Mouse (Mus musculus) lung, postnatal 0 days (tissue): ENCODE measurements around the gene Npr3. TPM values are rescaled to one million over a fixed set of nuclear protein-coding genes. Genes with fewer than 3 reads are reported as not detected.

Experiments
- ATAC-seq: fragments of 200-750 bp; cut with Nextera tagmentation; 2 replicates; pipeline ENCODE4 v1.8.0; 2017; ENCODE audit warnings: moderate library complexity
- DNase-seq: peaks from one replicate; pipeline ENCODE4 v3.0.0-alpha.2; 2016; ENCODE audit warnings: low spot score
- H3K27ac ChIP-seq: fragments of 300-500 bp; sonication (generic); 2 replicates; pipeline ENCODE4 v1.5.1; 2014; ENCODE audit warnings: antibody characterized with exemption, mild to moderate bottlenecking, low read length, mixed read lengths
- H3K27me3 ChIP-seq: fragments of 300-500 bp; sonication (generic); replicated peaks from 2 replicates; pipeline ENCODE4 v1.6.1; 2014; ENCODE audit warnings: low read length, mixed read lengths; ENCODE audit not compliant: insufficient read depth
- H3K36me3 ChIP-seq: fragments of 300-500 bp; sonication (generic); 2 replicates; pipeline ENCODE4 v1.6.1; 2014; ENCODE audit warnings: low read length, mixed read lengths; ENCODE audit not compliant: insufficient read depth
- H3K4me1 ChIP-seq: fragments of 300-500 bp; sonication (generic); 2 replicates; pipeline ENCODE4 v1.6.1; 2014; ENCODE audit warnings: antibody characterized with exemption, low read depth, low read length, mixed read lengths; ENCODE audit not compliant: insufficient read depth
- H3K4me2 ChIP-seq: fragments of 300-500 bp; sonication (generic); replicated peaks from 2 replicates; pipeline ENCODE4 v1.6.1; 2014; ENCODE audit warnings: low read depth, mild to moderate bottlenecking, low read length, moderate library complexity, mixed read lengths
- H3K4me3 ChIP-seq: fragments of 300-500 bp; sonication (generic); 2 replicates; pipeline ENCODE4 v1.5.1; 2014; ENCODE audit warnings: low read depth, low read length
- H3K9ac ChIP-seq: fragments of 300-500 bp; sonication (generic); replicated peaks from 2 replicates; pipeline ENCODE4 v1.6.1; 2014; ENCODE audit warnings: low read depth, mild to moderate bottlenecking
- H3K9me3 ChIP-seq: fragments of 300-500 bp; sonication (generic); 2 replicates; pipeline ENCODE4 v1.6.1; 2016; ENCODE audit warnings: low read length, mixed read lengths
- CTCF ChIP-seq: IDR thresholded peaks from 2 replicates; pipeline ENCODE4 v1.5.1; 2016; ENCODE audit warnings: antibody characterized with exemption, mild to moderate bottlenecking
- EP300 ChIP-seq: IDR thresholded peaks from 2 replicates; pipeline ENCODE4 v1.6.1; 2016; ENCODE audit warnings: antibody characterized with exemption, mild to moderate bottlenecking, control low read depth
- WGBS: fragments of 180-500 bp; shearing (Covaris S2); extraction: QIAGEN DNeasy Blood & Tissue Kit; methylation state at CpG from one replicate; pipeline ENCODE4 v1.1.7; 2014; 5-methylcytosine and 5-hydroxymethylcytosine counted together
- polyA plus RNA-seq: library from polyadenylated mRNA; unstranded; fragments of >200 nt; fragmentation: Nextera tagmentation; extraction: Ambion mirVana; gene quantifications from 2 replicates; pipeline ENCODE4 v1.2.1, GENCODE M21; 2015

Gene Npr3
- polyA plus RNA-seq, 1 experiment from 2014 or later: 16.4 TPM

DNA sequence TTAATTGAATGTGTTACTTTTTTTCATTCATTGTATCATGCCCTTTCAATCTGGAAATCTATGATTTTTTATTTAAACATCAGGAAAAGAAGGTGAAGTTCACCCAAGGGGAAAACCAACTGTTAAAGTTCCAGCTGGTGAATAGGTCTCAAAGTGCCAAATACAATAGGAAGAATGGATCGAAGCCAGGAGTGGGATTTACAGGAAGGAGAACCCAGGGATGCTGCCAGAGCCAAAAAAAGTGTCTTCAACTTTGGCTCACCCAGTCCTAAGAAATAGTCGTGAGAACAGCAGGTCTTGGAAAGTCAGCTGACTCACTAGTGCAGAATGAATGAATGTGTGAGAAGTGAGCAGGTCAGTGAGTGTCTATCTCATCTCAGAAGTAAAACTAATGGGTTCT lies 29.8 kb downstream of the Npr3 start:
- Histone ChIP-seq H3K4me1 (no peaks in the 10 kb centered on the region), H3K4me3 (no peak overlapping the region), H3K36me3 (no peaks in the 10 kb centered on the region), H3K27me3 (no peaks in the 10 kb centered on the region), H3K27ac (no peak overlapping the region), H3K9ac (no peak overlapping the region), H3K4me2 (no peak overlapping the region), H3K9me3 (0 out of 2 replicates have a peak, but pooled peaks cover 3% of the 10 kb centered on the region)
- WGBS: 54% methylated on average over 2 of the region's 2 CpGs
- DNase-seq (no peak), ATAC-seq (no peak)
- TF ChIP-seq CTCF (no peak), EP300 (no peak)

DNA sequence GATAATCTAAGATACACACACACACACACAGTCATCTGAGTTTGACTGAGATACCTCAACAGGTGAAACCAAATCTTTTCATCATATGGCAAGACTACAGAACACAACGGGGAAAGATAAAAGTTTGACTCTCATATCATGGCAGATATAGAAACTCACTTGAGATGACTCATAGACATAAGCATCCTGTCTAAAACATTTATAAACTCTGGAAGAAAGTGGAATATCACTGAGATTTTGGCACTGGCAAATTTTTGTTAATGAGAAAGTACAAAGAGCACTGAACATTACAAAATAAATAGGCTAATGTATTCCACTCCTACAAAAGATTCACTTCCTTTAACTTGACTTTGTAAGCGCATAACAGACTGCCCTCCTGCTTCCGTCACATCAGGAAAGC lies 40.2 kb downstream of the Npr3 start:
- no peaks in the 10 kb centered on the region for H3K4me1 ChIP-seq
- H3K4me2 ChIP-seq: no peak overlapping the region
- ATAC-seq (no peak), DNase-seq (no peak)
- H3K9me3 ChIP-seq: no peaks in the 10 kb centered on the region
- no peak overlapping the region for H3K4me3 ChIP-seq
- H3K36me3 ChIP-seq: no peaks in the 10 kb centered on the region
- 87% methylated on average over 3 of the region's 3 CpGs for WGBS
- no peak overlapping the region for H3K27ac ChIP-seq
- no peak for TF ChIP-seq CTCF
- no peak for TF ChIP-seq EP300
- H3K9ac ChIP-seq: no peak overlapping the region
- H3K27me3 ChIP-seq: no peaks in the 10 kb centered on the region

DNA sequence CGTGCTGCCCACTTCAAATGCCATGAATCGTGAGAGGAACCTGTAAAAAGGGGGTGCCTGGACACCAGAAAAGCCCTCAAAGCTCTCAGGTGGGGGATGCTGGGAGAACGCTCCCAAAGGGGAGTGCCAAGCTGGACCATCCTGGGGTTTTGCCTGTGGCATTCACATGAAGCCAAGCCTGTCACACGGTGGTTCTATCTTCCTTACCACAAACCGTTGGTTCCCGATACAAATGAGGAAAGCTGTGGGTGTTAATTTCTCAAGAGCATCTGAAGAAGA lies 43.6 kb downstream of the Npr3 start:
- TF ChIP-seq EP300 (no peak), CTCF (no peak)
- no peaks in the 10 kb centered on the region for H3K36me3 ChIP-seq
- 82% methylated on average over 6 of the region's 6 CpGs for WGBS
- H3K9ac ChIP-seq: no peak overlapping the region
- no peak overlapping the region for H3K27ac ChIP-seq
- no peak for ATAC-seq
- H3K4me2 ChIP-seq: no peak overlapping the region
- H3K9me3 ChIP-seq: no peaks in the 10 kb centered on the region
- no peaks in the 10 kb centered on the region for H3K4me1 ChIP-seq
- H3K27me3 ChIP-seq: no peaks in the 10 kb centered on the region
- DNase-seq: no peak
- no peak overlapping the region for H3K4me3 ChIP-seq

DNA sequence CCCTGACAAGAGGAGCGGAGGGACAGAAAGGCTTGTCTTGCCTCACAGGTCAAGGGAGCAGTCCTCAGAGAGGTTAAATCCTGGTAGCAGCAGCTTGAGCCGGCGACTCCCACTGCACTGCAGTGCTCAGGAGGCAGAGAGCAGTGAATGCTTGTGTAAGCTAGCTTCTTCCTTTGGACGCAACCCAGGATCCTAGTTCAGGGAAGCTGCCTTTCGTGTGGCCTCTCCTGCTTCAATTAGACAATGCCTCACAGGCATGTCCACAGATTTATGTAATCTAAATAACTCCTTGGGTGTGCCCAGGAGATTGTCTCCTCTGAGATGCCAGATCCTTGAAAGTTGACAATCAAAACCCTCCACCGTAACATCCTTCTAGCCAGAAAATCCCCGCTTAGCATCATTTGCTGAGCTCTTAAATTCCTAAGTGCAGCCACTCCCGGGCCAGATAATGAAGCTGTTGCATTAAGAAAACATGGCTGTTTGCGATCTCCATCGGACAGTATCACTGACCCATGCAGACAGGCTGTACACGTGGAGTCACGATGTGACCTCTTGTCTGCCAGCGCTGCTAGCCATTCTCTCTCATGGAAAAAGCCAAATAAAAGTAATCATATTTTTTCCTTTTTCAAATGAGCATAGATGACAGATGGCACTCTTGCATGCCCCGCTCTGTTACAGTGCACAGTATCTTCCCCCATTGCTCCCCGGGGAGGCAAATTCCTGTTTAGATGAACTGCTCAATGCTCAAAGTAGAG lies 44.1 kb downstream of the Npr3 start:
- Histone ChIP-seq H3K27ac (no peak overlapping the region), H3K9me3 (no peaks in the 10 kb centered on the region), H3K4me1 (no peaks in the 10 kb centered on the region), H3K36me3 (0 out of 2 replicates have a peak, but pooled peaks cover 3% of the 10 kb centered on the region), H3K9ac (no peak overlapping the region), H3K4me2 (no peak overlapping the region), H3K27me3 (no peaks in the 10 kb centered on the region), H3K4me3 (no peak overlapping the region)
- DNase-seq: peak; percentile 18
- ATAC-seq: 0 out of 2 replicates have a peak, but pooled peaks have one; percentile 19
- WGBS: 70% methylated on average over 15 of the region's 15 CpGs
- no peak for TF ChIP-seq EP300

DNA sequence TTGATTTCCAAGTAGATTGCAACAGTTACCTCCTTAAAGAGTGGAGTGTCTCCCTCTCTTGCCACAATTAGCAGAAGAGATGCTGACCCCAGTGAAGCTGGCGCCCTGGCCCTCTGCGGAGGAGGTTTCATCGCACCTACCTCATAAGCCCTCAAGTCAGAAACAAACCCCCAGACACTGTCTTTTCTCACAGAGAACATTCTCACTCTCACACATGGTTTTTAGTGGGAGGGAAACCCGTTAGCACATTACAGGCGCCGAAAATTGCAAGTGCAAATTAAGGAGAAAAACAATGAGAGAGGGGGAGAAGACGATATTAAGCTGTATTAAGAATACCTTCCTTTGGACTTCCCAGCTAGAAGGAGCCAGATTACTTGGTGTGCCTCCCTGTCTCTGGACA lies 44.8 kb downstream of the Npr3 start:
- DNase-seq (no peak), ATAC-seq (no peak)
- Histone ChIP-seq H3K27me3 (no peaks in the 10 kb centered on the region), H3K9me3 (no peaks in the 10 kb centered on the region), H3K4me2 (no peak overlapping the region), H3K27ac (no peak overlapping the region), H3K4me3 (no peak overlapping the region), H3K36me3 (0 out of 2 replicates have a peak, but pooled peaks cover 3% of the 10 kb centered on the region), H3K4me1 (no peaks in the 10 kb centered on the region), H3K9ac (no peak overlapping the region)
- TF ChIP-seq CTCF (no peak), EP300 (no peak)
- 91% methylated on average over 7 of the region's 7 CpGs for WGBS

DNA sequence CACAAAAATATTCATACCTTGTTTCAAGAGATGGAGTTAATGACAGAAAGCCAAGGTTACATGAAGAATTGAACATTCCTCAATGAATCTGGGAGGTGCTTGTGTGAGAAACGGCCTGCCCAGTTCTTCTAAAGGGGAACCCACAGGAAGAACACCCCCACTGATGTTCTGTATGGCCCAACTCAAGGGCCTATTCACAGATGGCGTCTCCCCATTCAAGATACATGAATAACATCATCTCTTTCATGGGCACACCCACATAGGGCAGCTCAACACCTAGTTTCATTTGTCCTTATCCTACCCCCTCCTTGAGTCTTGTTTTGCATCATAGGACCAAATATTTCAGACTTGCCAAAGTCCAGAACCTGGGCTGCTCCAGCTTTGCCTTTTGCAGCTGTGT lies 46.8 kb downstream of the Npr3 start:
- no peak overlapping the region for H3K4me2 ChIP-seq
- TF ChIP-seq EP300 (no peak), CTCF (no peak)
- no peaks in the 10 kb centered on the region for H3K9me3 ChIP-seq
- DNase-seq (no peak), ATAC-seq (no peak)
- no peaks in the 10 kb centered on the region for H3K4me1 ChIP-seq
- H3K36me3 ChIP-seq: 0 out of 2 replicates have a peak, but pooled peaks cover 3% of the 10 kb centered on the region
- no peak overlapping the region for H3K9ac ChIP-seq
- H3K27ac ChIP-seq: no peak overlapping the region
- no peaks in the 10 kb centered on the region for H3K27me3 ChIP-seq
- H3K4me3 ChIP-seq: no peak overlapping the region
- WGBS: 77% methylated on average over 2 of the region's 2 CpGs
